Mouse (Mus musculus) liver, embryonic 14.5 days (tissue): Measurements from ENCODE around the gene Srp9. TPM values are rescaled to one million over a fixed set of nuclear protein-coding genes. Genes with fewer than 3 reads are reported as not detected.

Source experiments
- ATAC-seq: fragments of 200-750 bp; cut with Nextera tagmentation; 2 replicates; pipeline ENCODE4 v1.8.0; 2017; ENCODE audit warnings: moderate number of reproducible peaks, mild to moderate bottlenecking, moderate library complexity; ENCODE audit not compliant: insufficient read depth
- DNase-seq, 3 experiments: peaks; one replicate each; pipeline ENCODE4 v3.0.0-alpha.2; 2012 to 2013; ENCODE audit warnings: low read depth in 3 of 3, low spot score in 3 of 3
- H3K27ac ChIP-seq: fragments of 300-500 bp; sonication (generic); 2 replicates; pipeline ENCODE4 v1.5.1; 2014; ENCODE audit warnings: moderate library complexity, mild to moderate bottlenecking, control low read depth, inconsistent platforms
- H3K27me3 ChIP-seq: fragments of 300-500 bp; sonication (generic); 2 replicates; pipeline ENCODE4 v1.6.1; 2014; ENCODE audit warnings: mild to moderate bottlenecking, low read length, moderate library complexity; ENCODE audit not compliant: control insufficient read depth, insufficient read depth
- H3K36me3 ChIP-seq: fragments of 300-500 bp; sonication (generic); replicated peaks from 2 replicates; pipeline ENCODE4 v1.6.1; 2014; ENCODE audit warnings: low read depth; ENCODE audit not compliant: control insufficient read depth, insufficient read depth
- H3K4me1 ChIP-seq, 2 experiments: fragments of 200-500 bp in 1 of 2; fragments of 300-500 bp in 1 of 2; sonication (generic) in 1 of 2; replicated peaks; 2 replicates each; pipeline ENCODE4 v1.6.1; 2012 to 2014; ENCODE audit warnings: antibody characterized with exemption in 1 of 2, inconsistent platforms in 1 of 2, low read length in 1 of 2; ENCODE audit not compliant: control insufficient read depth in 2 of 2, insufficient read depth in 2 of 2
- H3K4me2 ChIP-seq: fragments of 300-500 bp; sonication (generic); 2 replicates; pipeline ENCODE4 v1.6.1; 2014; ENCODE audit warnings: low read depth, mild to moderate bottlenecking, control low read depth, moderate library complexity
- H3K4me3 ChIP-seq, 2 experiments: fragments of 200-500 bp in 1 of 2; fragments of 300-500 bp in 1 of 2; sonication (generic) in 1 of 2; 2 replicates each; pipeline ENCODE4 v1.5.1; 2012 to 2014; ENCODE audit warnings: low read depth in 2 of 2, low read length in 2 of 2, mild to moderate bottlenecking in 2 of 2, control low read depth in 1 of 2, inconsistent platforms in 1 of 2, moderate library complexity in 1 of 2; ENCODE audit not compliant: insufficient read depth in 1 of 2
- H3K9ac ChIP-seq: fragments of 300-500 bp; sonication (generic); replicated peaks from 2 replicates; pipeline ENCODE4 v1.6.1; 2014; ENCODE audit warnings: mild to moderate bottlenecking, control low read depth, moderate library complexity
- H3K9me3 ChIP-seq: fragments of 300-500 bp; sonication (generic); 2 replicates; pipeline ENCODE4 v1.6.1; 2016; ENCODE audit warnings: low read length, mixed read lengths; ENCODE audit not compliant: control insufficient read depth
- CTCF ChIP-seq: IDR thresholded peaks from 2 replicates; pipeline ENCODE4 v1.5.1; 2016; ENCODE audit warnings: antibody characterized with exemption, low read depth, control low read depth
- EP300 ChIP-seq: IDR thresholded peaks from 2 replicates; pipeline ENCODE4 v1.6.1; 2016; ENCODE audit warnings: antibody characterized with exemption, low read depth
- WGBS: fragments of 180-500 bp; shearing (Covaris S2); extraction: QIAGEN DNeasy Blood & Tissue Kit; methylation state at CpG from one replicate; pipeline ENCODE4 v1.1.7; 2014; ENCODE audit not compliant: insufficient replicate concordance; 5-methylcytosine and 5-hydroxymethylcytosine counted together
- polyA plus RNA-seq, 2 experiments: library from polyadenylated mRNA; depleted of rRNA in 1 of 2; stranded (reverse) in 1 of 2; unstranded in 1 of 2; fragments of >200 nt; fragmentation: Nextera tagmentation in 1 of 2; extraction: Ambion mirVana in 1 of 2; gene quantifications; 2 replicates each; pipeline versions ENCODE4 v1.2.1 to v1.2.3; 2012 to 2014

The Srp9 gene
- polyA plus RNA-seq, 2 experiments, result 43.5 to 89.9 TPM

- H3K27me3 ChIP-seq, result no peaks in the 10 kb centered on the region
- no peak for DNase-seq
- H3K27ac ChIP-seq, result no peak overlapping the region
- H3K36me3 ChIP-seq, result no peaks in the 10 kb centered on the region
- no peaks in the 10 kb centered on the region for H3K4me1 ChIP-seq
- no peak overlapping the region for H3K4me2 ChIP-seq
- ATAC-seq, result no peak
- H3K9me3 ChIP-seq, result no peaks in the 10 kb centered on the region
- 58% methylated on average over 14 of the region's 14 CpGs for WGBS
- H3K4me3 ChIP-seq, result no peak overlapping the region
- TF ChIP-seq CTCF (no peak), EP300 (no peak)
- H3K9ac ChIP-seq, result no peak overlapping the region
Measured at GRCm38 (mm10) chr1:182087753-182088633, 36.5 kb upstream of the Srp9 start.

GRCm38 (mm10) chr1:182088844-182089418, 35.6 kb upstream of the Srp9 start:
- Histone ChIP-seq H3K9ac (no peak overlapping the region), H3K9me3 (no peaks in the 10 kb centered on the region)

GRCm38 (mm10) chr1:182089600-182090297, 34.8 kb upstream of the Srp9 start:
- 53% methylated on average over 15 of the region's 15 CpGs for WGBS
- no peaks in the 10 kb centered on the region for H3K4me1 ChIP-seq

More at GRCm38 (mm10) chr1:182088844-182089418, 35.6 kb upstream of the Srp9 start:
- Histone ChIP-seq H3K4me1 (no peaks in the 10 kb centered on the region), H3K27me3 (no peaks in the 10 kb centered on the region), H3K36me3 (no peaks in the 10 kb centered on the region), H3K27ac (no peak overlapping the region), H3K4me2 (no peak overlapping the region), H3K4me3 (no peak overlapping the region)
- no peak for DNase-seq
- no peak for ATAC-seq
- WGBS, result 63% methylated on average over 14 of the region's 14 CpGs
- TF ChIP-seq CTCF, result no peak
- no peak for TF ChIP-seq EP300

GRCm38 (mm10) chr1:182090298-182090677, 34.2 kb upstream of the Srp9 start:
- DNase-seq (no peak), ATAC-seq (no peak)
- Histone ChIP-seq H3K27ac (no peak overlapping the region), H3K4me3 (no peak overlapping the region), H3K27me3 (no peaks in the 10 kb centered on the region), H3K36me3 (no peaks in the 10 kb centered on the region), H3K4me1 (no peaks in the 10 kb centered on the region), H3K9ac (no peak overlapping the region), H3K9me3 (no peaks in the 10 kb centered on the region), H3K4me2 (no peak overlapping the region)
- TF ChIP-seq EP300 (no peak), CTCF (no peak)
- WGBS, result 34% methylated on average over 5 of the region's 5 CpGs

More at GRCm38 (mm10) chr1:182089600-182090297, 34.8 kb upstream of the Srp9 start:
- Histone ChIP-seq H3K4me3 (no peak overlapping the region), H3K4me2 (no peak overlapping the region), H3K27me3 (no peaks in the 10 kb centered on the region), H3K9ac (no peak overlapping the region), H3K36me3 (no peaks in the 10 kb centered on the region), H3K9me3 (no peaks in the 10 kb centered on the region), H3K27ac (no peak overlapping the region)
- no peak for TF ChIP-seq CTCF
- no peak for TF ChIP-seq EP300
- ATAC-seq, result no peak
- no peak for DNase-seq

DNA sequence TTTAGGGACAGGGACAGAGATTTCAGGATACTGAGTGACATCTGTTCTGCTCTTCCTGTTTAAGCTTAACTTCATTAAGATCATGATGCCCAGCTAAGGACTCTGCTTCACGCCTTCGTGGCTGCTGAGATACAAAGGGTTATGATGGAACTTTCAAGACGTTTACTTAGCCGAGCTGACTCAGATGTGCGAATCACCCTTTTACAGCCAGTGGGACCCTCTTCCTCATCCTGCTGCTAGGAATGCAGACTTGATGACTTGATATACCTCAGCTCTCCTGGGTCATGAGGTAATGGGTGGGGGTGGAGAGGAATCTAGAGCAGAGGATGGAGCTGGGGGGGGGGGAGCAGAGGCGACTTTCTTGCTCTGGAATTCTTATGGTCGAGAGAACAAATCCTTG, 33.3 kb upstream of the Srp9 start:
- Histone ChIP-seq H3K9ac (no peak overlapping the region), H3K4me1 (no peaks in the 10 kb centered on the region), H3K4me2 (no peak overlapping the region), H3K9me3 (no peaks in the 10 kb centered on the region), H3K4me3 (no peak overlapping the region), H3K27me3 (no peaks in the 10 kb centered on the region), H3K36me3 (no peaks in the 10 kb centered on the region), H3K27ac (no peak overlapping the region)
- 32% methylated on average over 7 of the region's 7 CpGs for WGBS
- TF ChIP-seq EP300 (no peak), CTCF (no peak)
- ATAC-seq (no peak), DNase-seq (no peak)
